Mouse (Mus musculus) common myeloid progenitor, adult 5-6 weeks (primary cell): Measurements from ENCODE around the gene Snrpe. TPM values are rescaled to one million over a fixed set of nuclear protein-coding genes. Genes with fewer than 3 reads are reported as not detected.

Source experiments
- total RNA-seq: library from RNA; stranded (forward); fragments of 200-1000, 187-1606 nt; gene quantifications from 2 replicates; pipeline ENCODE4 v1.2.3, GENCODE M21; 2017

The Snrpe gene
- total RNA-seq, 1 experiment from 2014 or later: 435 TPM

Other genes with a start within 250 kb of the Snrpe start
- not detected in 2 replicates for gene Etnk2, start 246.7 kb downstream of the Snrpe start, total RNA-seq
- gene Sox13, start 185.9 kb downstream of the Snrpe start, total RNA-seq: 0.49 and 3.1 TPM in 2 replicates
- 15.1 and 22.3 TPM in 2 replicates for gene Zbed6, start 50.6 kb upstream of the Snrpe start, total RNA-seq
- 12.5 and 13.7 TPM in 2 replicates for gene Gm38394, start 51.0 kb upstream of the Snrpe start, total RNA-seq
- 1.5 and 7.8 TPM in 2 replicates for gene Lax1, start 79.8 kb upstream of the Snrpe start, total RNA-seq
- gene Atp2b4, start 190.8 kb upstream of the Snrpe start, total RNA-seq: 63.4 and 67.2 TPM in 2 replicates